Mouse (Mus musculus): Measurements from ENCODE around the gene Rassf8. TPM values are rescaled to one million over a fixed set of nuclear protein-coding genes. Genes with fewer than 3 reads are reported as not detected.

The Rassf8 gene
- total RNA-seq (2023): 1.2 TPM

GRCm38 (mm10) chr6:145746132-145746849 is at the start of gene Rassf8:
Rassf8 (plus strand) TSS chr6:145746748.

GRCm38 (mm10) chr6:145865289-145865885 is 118.8 kb downstream of the Rassf8 start, which contains the start of gene Bhlhe41:
Bhlhe41 (minus strand) TSS chr6:145865558.

Other genes with a start within 250 kb of the Rassf8 start
- 0.29 TPM for gene Lmntd1, start 132.4 kb upstream of the Rassf8 start, total RNA-seq (2023)
- not detected for gene Tuba3b, start 131.0 kb upstream of the Rassf8 start, total RNA-seq (2023)
- 5.2 TPM for gene Bhlhe41, start 118.8 kb downstream of the Rassf8 start, total RNA-seq (2023)
- 0.12 TPM for gene Sspn, start 184.9 kb downstream of the Rassf8 start, total RNA-seq (2023)

Measured in CD4-positive naive resting alpha-beta T cell, adult 76 days (primary cell).